Mouse (Mus musculus) retina, postnatal 1 day (tissue): ENCODE data around the gene Gm11634.
"Not testable (repeated sequence)": the region's sequence is repeated elsewhere in the genome, so short reads cannot be mapped to it uniquely, and the experiment has no call there.

ENCODE experiments used
- DNase-seq: peaks from one replicate; pipeline ENCODE4 v3.0.0-alpha.2; 2012

Gene Gm11634

DNA sequence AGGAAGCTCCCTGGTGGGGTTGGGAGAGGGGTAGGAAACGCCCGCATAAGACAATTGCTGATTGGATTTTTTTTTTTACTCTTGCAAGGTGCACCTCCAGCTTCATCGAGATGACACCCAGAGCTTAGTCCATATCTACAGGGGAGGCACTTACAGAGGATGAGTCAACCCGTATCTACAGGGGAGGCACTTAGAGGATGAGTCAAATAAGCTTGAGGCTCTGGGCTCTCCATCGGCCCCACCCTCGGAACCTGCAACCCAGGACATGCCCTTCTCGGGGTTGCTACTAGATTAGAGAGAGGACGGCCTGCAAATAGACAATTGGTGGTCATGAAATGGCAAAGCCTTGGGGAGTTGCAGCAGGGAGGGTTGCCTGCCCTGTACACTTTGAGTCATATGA, 17.0 kb upstream of the Gm11634 start:
- no peak for DNase-seq

DNA sequence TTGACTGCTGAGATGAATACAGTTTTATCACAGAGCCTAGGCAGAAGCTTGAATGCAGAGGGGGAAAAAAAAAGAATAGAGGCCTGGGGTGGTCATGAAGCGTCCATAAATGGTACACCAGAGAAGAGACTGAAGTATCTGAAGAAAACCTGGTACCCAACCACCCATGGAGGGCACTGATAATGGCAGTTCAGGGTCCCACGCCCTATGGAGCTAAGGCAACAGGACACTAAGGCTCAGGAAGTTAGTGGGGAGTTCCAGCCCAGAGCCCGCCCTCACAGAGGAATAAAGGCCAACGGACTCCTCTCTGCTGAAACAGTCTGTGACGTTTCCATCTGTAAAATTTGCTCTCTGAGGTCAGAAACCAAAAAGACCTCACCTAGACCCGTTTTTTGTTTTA, 16.3 kb upstream of the Gm11634 start:
- no peak for DNase-seq

DNA sequence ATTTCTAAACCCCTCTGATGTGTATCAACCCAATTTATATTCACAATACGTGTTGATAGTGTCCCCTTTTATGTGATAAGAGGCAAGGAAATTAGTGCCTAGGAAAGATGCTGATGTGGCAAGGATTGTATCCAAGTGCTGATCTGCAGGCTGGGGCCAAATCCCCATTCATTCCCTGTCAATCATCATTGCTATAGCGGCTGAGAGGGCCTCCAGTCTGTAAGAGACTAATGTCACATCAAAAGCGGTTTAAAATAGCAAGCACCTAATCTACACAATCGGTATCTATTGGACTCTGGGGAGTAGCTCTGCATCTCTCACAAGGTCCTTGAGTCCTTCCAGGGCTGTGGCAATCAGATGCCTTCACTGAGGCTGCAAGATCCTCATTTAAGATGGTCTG, 15.1 kb upstream of the Gm11634 start:
- DNase-seq, result no peak

- DNase-seq, result no peak
Measured at GRCm38 (mm10) chr11:101613596-101613995, 14.5 kb upstream of the Gm11634 start.

GRCm38 (mm10) chr11:101610445-101610844, 11.4 kb upstream of the Gm11634 start:
- no peak for DNase-seq

DNA sequence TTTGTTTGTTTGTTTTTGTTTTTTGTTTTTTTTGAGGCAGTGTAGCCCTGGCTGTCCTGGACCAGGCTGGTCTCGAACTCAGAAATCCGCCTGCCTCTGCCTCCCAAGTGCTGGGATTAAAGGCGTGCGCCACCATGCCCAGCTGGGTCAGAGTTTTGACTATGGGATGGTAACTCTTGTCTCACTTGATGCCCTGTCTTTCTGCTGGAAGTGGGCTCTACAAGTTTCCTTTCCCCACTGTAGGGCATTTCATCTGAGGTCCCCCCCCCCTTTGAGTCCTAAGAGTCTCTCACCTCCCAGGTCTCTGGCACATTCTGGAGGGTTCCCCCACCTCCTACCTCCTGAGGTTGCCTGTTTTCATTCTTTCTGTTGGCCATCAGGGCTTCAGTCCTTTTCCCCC, 8.1 kb upstream of the Gm11634 start:
- DNase-seq, result not testable (repeated sequence)

DNA sequence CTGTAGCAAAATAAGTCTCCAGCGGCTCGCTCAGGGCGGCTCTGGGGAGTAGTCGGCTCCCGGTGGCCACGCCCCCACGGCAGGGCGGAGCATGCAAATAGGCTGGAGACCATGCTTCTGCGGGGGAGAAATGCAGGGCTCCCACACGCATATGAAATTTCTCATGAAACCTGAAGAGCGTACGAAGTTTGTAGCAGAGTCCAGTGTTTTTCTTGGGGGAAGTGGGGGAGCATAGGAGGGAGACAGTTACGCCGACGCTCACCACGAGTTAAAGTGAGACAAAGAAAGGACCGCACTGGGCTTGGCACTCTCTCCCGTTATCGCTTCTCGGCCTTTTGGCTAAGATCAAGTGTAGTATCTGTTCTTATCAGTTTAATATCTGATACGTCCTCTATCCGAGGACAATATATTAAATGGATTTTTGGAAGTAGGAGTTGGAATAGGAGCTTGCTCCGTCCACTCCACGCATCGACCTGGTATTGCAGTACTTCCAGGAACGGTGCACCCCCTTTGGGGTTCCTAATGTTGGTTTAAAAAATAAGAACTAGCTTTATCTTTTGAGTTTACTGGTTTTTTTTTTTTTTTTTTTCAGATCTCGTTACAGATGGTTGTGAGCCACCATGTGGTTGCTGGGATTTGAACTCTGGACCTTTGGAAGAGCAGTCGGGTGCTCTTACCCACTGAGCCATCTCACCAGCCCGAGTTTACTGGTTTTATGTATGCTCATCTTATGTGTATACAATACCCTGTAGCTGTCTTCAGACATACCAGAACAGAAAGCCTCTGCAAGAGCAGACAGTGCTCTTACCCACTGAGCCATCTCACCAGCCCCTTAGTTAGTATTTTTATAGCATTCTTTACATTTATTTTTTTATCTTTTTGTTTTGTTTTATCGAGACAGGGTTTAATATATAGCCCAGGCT, 5.7 kb upstream of the Gm11634 start:
- peak; percentile 85 for DNase-seq

GRCm38 (mm10) chr11:101604116-101604515, 5.1 kb upstream of the Gm11634 start:
- no peak for DNase-seq

GRCm38 (mm10) chr11:101602491-101602890, 3.4 kb upstream of the Gm11634 start:
- peak; percentile 83 for DNase-seq

GRCm38 (mm10) chr11:101589989-101590624, 8.9 kb downstream of the Gm11634 start:
- DNase-seq, result no peak

DNA sequence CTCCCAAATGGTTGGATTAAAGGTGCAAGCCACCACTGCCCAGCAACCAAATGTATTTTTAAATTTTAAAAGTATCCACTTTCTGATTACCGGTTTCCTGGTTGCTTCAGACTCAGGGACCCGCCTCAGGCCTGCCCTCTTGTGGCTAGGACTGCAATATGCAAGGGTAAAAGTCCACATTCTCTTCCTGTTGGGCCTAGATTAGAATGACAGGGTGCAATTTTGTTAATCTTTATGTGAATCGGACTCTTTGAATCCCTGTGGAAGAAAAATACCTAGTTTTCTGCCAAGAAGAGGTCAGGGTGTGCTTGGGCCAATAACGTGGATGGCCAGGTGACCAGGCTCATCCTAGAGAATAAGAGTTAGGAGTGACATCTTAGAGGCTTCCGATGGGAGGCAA, 9.6 kb downstream of the Gm11634 start:
- peak; percentile 66 for DNase-seq

DNA sequence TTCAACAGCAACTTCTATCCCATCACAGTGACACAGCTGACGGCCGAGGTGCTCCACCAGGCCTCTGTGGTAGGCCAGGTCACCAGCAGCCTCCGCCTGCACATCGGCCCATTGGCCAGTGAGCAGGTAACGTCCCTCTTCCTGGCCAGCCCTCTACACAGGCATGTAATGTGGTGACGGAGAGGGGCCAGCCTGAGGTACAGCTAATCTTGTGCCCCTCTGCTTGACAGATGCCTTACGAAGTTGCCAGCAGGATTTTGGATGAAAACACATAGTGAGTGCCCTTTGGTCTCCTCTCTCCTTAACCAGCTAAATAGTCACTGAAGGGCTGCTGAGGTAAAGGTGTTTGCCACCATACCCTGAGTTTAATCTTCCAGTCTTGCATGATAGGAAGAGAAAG, 10.2 kb downstream of the Gm11634 start:
- no peak for DNase-seq

- no peak for DNase-seq
Measured at GRCm38 (mm10) chr11:101587676-101588075, 11.4 kb downstream of the Gm11634 start.

DNA sequence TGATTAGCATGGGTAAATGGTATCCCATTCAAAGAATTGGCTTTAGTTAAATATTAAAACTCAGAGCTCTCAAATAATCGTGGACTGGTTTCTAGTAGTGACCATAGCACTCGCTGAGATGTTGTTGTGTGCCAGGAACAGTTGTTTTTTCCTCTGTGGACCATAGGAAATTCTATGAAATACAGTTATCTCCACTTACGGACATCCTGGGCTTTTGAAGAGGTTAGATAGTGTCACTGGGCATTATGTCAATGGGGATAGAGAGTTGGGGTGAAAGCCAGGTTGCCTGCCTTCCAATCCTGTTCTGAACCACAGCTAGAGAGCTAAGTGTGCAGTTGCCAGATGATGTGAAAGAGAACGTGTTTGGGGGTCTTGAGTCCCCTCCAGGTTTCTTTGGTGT, 13.3 kb downstream of the Gm11634 start:
- no peak for DNase-seq

DNA sequence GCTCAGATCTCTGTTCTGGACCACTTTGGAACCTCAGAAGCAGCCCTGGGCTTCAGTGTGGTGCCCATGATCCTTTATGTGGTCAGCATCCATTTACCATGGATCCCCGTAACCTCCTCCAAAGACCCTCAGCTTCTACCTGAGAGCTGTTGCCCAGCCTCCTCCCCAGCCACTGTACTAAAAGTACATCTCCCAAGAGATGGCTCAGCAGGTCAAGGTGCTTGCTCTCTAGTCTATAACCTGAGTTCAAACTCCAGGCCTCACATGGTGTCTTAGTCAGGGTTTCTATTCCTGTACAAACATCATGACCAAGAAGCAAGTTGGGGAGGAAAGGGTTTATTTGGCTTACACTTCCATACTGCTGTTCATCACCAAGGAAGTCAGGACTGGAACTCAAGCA, 14.0 kb downstream of the Gm11634 start:
- not testable (repeated sequence) for DNase-seq

DNA sequence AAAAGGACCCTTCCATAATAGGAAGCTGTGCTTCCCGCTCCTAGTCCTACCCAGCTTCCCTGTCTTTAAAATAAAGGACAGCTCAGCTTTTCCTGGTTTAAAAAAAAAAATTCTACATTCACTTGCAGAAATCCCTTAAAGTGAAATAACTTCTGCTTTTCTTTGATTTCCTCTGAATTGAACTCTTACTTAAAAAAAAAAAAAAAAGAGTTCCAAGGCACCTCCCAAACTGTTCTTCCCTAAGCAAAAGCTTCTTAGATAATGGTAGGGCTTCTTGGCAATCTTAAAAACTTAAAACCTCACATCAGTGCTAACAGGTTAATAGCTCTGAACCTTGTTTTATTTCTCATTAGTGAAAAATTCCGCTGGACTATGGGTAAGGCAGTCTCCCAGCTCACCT, 15.9 kb downstream of the Gm11634 start:
- no peak for DNase-seq

- peak; percentile 75 for DNase-seq
Measured at GRCm38 (mm10) chr11:101582054-101583035, 16.7 kb downstream of the Gm11634 start, which contains the start of gene Tmem106a. Tmem106a (plus strand) TSS chr11:101582242.

DNA sequence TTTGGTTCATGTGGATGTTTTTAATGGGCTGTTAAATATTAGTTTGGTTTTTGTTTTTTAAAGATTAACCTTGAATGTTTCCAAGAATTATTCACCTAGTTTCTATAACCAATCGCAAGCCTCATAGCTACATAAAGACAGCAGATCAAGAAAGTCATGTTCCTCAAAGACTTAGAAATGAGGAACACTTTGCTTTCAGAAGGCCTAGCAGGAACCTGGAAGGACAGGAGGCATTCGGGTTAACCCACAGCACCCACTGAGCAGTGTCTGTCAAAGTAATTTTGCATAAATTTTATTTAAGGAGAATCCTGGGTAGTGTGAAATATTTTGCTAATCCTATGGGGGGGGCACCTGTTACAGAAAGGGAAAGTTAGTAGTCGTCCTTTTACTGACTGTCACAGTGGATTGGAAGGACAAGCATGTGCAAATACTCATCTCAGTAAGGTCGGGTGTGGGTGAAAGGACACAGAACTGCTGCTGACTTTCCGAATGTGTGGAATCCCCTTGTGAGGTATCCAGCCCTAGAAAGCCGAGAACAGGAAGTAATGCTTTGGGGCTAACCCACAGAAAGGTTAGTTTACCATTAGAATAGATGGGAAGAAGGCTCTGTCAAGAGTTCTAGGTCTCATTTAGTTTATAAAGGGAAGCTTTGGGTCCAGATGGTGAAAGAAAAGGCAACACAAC, 17.8 kb downstream of the Gm11634 start:
- no peak for DNase-seq

DNA sequence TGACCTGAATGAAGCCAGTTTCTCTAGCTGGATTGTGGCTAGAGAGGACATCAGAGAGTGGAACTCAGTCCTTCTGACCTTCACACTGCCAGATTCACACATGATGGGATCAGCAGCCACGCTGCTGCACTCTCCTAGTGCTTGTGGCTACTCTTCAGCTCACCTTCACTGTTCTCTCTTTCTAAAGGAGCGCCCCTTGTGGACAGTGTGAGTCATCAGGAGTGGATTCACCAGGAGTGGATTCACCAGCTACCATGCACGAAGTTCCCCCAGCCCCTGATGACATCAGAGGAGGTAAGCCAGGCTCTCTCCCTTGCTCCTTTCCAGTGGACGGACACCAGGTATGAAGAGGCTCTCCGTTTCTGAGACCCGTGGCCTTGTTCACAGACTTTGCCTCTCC, 22.9 kb downstream of the Gm11634 start:
- peak; percentile 36 for DNase-seq

DNA sequence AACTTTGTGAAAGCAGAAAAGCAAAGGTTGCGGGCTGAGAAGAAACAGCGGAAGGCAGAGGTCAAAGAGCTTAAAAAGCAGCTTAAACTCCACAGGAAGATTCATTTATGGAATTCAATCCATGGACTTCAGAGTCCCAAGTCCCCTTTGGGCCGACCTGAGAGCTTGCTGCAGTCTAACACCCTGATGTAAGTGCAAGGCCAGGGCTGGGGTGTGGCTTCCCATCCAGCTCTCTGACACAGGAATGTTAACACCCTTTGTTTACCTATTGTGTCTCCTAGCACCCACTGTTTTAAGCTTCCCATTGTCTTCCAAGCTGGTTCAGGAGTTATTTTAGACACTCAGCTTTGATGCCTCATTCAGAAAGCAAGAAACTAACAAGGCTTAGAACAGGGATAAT, 30.6 kb downstream of the Gm11634 start:
- DNase-seq, result no peak

DNA sequence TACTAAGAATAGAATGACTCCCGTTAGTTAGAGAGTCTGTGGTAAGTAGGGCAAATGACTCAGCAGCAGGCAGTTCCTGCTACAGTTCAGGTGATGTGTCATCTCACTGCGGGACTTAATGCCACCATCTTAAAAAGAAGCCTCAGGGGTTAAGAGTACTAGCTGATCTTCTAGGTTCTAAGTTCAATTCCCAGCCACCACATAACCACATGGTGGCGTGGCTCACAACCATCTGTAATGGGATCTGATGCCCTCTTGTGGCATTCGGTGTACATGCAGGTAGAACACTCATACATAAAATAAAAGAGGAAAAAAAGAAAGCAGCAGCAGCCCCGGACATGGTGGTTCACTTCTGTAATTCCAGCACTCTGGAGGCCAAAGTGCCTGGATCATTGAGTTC, 36.7 kb downstream of the Gm11634 start:
- peak; percentile 78 for DNase-seq

DNA sequence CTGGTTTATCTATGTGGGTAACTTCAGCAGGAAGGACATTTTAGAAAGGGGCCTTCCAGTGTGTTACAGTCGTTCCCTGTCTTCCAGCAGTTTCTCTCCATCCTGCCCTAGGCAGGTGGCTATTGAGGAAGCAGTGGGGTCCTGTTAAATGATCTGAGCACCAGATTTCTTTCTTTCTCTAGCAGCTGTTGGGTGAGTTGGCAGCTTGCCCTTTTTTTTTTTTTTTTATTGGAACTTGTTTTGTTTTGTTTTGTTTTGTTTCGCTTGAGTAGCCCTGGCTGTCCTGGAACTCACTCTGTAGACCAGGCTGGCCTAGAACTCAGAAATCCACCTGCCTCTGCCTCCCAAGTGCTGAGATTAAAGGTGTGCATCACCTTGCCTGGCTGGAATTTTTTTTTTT, 42.1 kb downstream of the Gm11634 start:
- peak; percentile 62 for DNase-seq
